Mouse (Mus musculus): ENCODE measurements at regions not wholly inside any gene's neighbourhood (a gene's known extent, or its start where the extent isn't known, plus 50 kb on each side); places are given as distances from the start of the nearest gene placed in this dataset. TPM values are rescaled to one million over a fixed set of nuclear protein-coding genes. Genes with fewer than 3 reads are reported as not detected.
"Not testable (repeated sequence)": the region's sequence is repeated elsewhere in the genome, so short reads cannot be mapped to it uniquely, and the experiment has no call there.

- H3K4me1 ChIP-seq: no peaks in the 10 kb centered on the region
- ATAC-seq (replicated peaks; ENCODE audit: low FRiP score): no peak
- H3K9me3 ChIP-seq (replicated peaks): no peaks in the 10 kb centered on the region
- no peak overlapping the region for H3K9ac ChIP-seq
- no peaks in the 10 kb centered on the region for H3K27me3 ChIP-seq
- 88% methylated on average over 4 of the region's 4 CpGs for WGBS
- no peak overlapping the region for H3K4me3 ChIP-seq (replicated peaks)
- no peak overlapping the region for H3K4me2 ChIP-seq
- H3K27ac ChIP-seq: no peak overlapping the region
- H3K36me3 ChIP-seq: no peaks in the 10 kb centered on the region
Observed at GRCm38 (mm10) chr11:16669453-16670251, 82.4 kb upstream of the Egfr start.

GRCm38 (mm10) chr11:16670282-16670681 is 81.7 kb upstream of the Egfr start:
- H3K4me3 ChIP-seq (replicated peaks): no peak overlapping the region
- ATAC-seq (replicated peaks; ENCODE audit: low FRiP score): no peak
- WGBS: 76% methylated on average over 1 of the region's 1 CpGs
- no peak overlapping the region for H3K4me2 ChIP-seq
- H3K27ac ChIP-seq: no peak overlapping the region
- H3K9ac ChIP-seq: no peak overlapping the region
- no peaks in the 10 kb centered on the region for H3K27me3 ChIP-seq
- no peaks in the 10 kb centered on the region for H3K9me3 ChIP-seq (replicated peaks)
- H3K36me3 ChIP-seq: no peaks in the 10 kb centered on the region
- H3K4me1 ChIP-seq: no peaks in the 10 kb centered on the region

DNA sequence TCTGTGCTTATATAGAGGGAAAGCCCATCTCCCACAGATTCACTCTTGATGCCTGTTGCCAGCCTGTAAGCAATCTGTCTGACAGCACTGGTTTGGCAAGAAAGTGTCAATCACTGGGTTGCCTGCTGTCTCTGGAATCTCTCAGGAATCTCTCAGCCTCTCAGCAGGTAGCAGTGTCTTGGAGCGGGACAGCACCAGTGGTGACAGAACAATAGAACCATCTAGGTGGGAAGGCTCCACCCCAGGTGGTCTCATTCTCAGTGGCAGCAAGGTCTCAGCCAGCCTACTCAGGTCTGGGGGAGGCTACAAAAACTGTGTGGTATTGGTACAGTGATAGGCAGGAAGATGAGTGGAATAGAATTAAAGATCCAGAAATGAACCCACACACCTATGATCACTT is 76.1 kb upstream of the Egfr start:
- not testable (repeated sequence) for H3K4me3 ChIP-seq (replicated peaks); H3K27ac ChIP-seq; H3K9ac ChIP-seq; ATAC-seq (replicated peaks; ENCODE audit: low FRiP score); H3K4me1 ChIP-seq; H3K4me2 ChIP-seq; H3K9me3 ChIP-seq (replicated peaks); H3K36me3 ChIP-seq; H3K27me3 ChIP-seq
- 35% methylated on average over 1 of the region's 1 CpGs for WGBS

DNA sequence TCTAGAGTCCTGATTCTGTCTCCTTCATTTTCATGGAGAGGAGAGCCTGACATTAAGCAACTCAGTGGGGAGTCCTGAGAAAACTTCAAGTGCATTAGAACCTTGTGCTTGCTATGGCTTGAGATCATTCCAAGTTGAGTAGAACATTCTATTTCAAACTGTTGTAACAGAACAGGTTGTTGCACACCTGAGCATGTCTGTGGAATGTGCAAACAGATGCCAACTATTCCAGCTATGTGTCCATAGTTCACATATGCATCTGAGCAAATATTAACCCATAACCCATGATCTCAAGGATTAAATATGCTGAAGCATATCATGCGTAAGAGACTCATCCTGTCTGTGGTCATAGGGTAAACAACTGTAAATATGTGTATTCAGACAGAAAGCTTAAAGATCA is 68.5 kb upstream of the Egfr start:
- no peak overlapping the region for H3K9ac ChIP-seq
- no peak overlapping the region for H3K27ac ChIP-seq
- H3K27me3 ChIP-seq: no peaks in the 10 kb centered on the region
- H3K36me3 ChIP-seq: no peaks in the 10 kb centered on the region
- WGBS: 80% methylated on average over 1 of the region's 1 CpGs
- H3K4me3 ChIP-seq (replicated peaks): no peak overlapping the region
- H3K9me3 ChIP-seq (replicated peaks): no peaks in the 10 kb centered on the region
- H3K4me1 ChIP-seq: no peaks in the 10 kb centered on the region
- H3K4me2 ChIP-seq: no peak overlapping the region
- ATAC-seq (replicated peaks; ENCODE audit: low FRiP score): no peak

- H3K36me3 ChIP-seq: no peaks in the 10 kb centered on the region
- WGBS: 75% methylated on average over 1 of the region's 1 CpGs
- no peaks in the 10 kb centered on the region for H3K9me3 ChIP-seq (replicated peaks)
- no peak overlapping the region for H3K27ac ChIP-seq
- no peak overlapping the region for H3K9ac ChIP-seq
- no peaks in the 10 kb centered on the region for H3K27me3 ChIP-seq
- no peak overlapping the region for H3K4me2 ChIP-seq
- no peak overlapping the region for H3K4me3 ChIP-seq (replicated peaks)
- no peak for ATAC-seq (replicated peaks; ENCODE audit: low FRiP score)
- H3K4me1 ChIP-seq: no peaks in the 10 kb centered on the region
Observed at GRCm38 (mm10) chr11:16695596-16695995, 56.4 kb upstream of the Egfr start.

DNA sequence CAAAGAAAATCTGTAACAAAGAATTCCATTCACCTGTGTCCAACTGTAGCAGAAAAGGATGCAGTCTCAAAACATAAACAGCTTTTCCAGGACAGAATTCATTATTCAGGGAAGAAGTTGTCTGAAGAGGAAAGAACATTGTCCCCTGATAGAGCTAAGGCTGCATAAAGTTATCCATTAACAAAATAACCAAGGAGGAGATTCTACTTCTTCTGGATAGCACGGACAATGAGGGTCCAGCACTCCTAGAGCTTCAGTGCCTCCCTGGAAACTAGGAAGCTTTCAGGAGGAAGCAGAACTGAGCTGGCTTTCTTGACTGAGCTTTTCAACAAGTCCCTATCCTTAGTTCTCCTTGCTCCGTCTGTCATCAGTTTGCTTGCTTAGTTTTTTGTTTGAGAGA is 55.2 kb upstream of the Egfr start:
- no peak for ATAC-seq (replicated peaks; ENCODE audit: low FRiP score)
- WGBS: 83% methylated on average over 2 of the region's 2 CpGs
- H3K4me2 ChIP-seq: no peak overlapping the region

GRCm38 (mm10) chr11:16701826-16702225 is 50.2 kb upstream of the Egfr start:
- WGBS: 92% methylated on average over 4 of the region's 4 CpGs
- Histone ChIP-seq H3K4me3 (replicated peaks) (no peak overlapping the region), H3K9ac (no peak overlapping the region), H3K27ac (no peak overlapping the region), H3K27me3 (no peaks in the 10 kb centered on the region), H3K4me2 (no peak overlapping the region), H3K4me1 (no peaks in the 10 kb centered on the region), H3K9me3 (replicated peaks) (no peaks in the 10 kb centered on the region), H3K36me3 (no peaks in the 10 kb centered on the region)
- ATAC-seq (replicated peaks; ENCODE audit: low FRiP score): no peak

More for the DNA sequence above, 55.2 kb upstream of the Egfr start:
- Histone ChIP-seq H3K27ac (no peak overlapping the region), H3K9me3 (replicated peaks) (no peaks in the 10 kb centered on the region), H3K36me3 (no peaks in the 10 kb centered on the region), H3K4me3 (replicated peaks) (no peak overlapping the region), H3K27me3 (no peaks in the 10 kb centered on the region), H3K4me1 (no peaks in the 10 kb centered on the region), H3K9ac (no peak overlapping the region)

Small RNA genes lying in the stretch of these regions (microRNA-seq; reads per million reads assigned to microRNA genes)
- gene Gm24714: not detected
